Mouse (Mus musculus) ovary, postnatal 36 days (tissue): ENCODE measurements around the gene Rcc1l.
A peak's percentile ranks its signal among the peaks of the same experiment; 100 is the strongest.

ENCODE experiments used
- DNase-seq: peaks from one replicate; pipeline ENCODE4 v3.0.0; 2022; ENCODE audit warnings: low spot score, mixed read lengths

Gene Rcc1l

GRCm38 (mm10) chr5:134176169-134176881, at the start of gene Rcc1l:
TSS of gene Rcc1l (minus strand) at chr5:134176774.
- peak; percentile 79 for DNase-seq

GRCm38 (mm10) chr5:134225110-134225901, 48.7 kb upstream of the Rcc1l start:
- no peak for DNase-seq

- DNase-seq = no peak
Measured at GRCm38 (mm10) chr5:134221708-134222150, 45.2 kb upstream of the Rcc1l start.

- no peak for DNase-seq
Measured at GRCm38 (mm10) chr5:134221278-134221677, 44.7 kb upstream of the Rcc1l start.

GRCm38 (mm10) chr5:134217900-134218299, 41.3 kb upstream of the Rcc1l start:
- DNase-seq = no peak

- DNase-seq = no peak
Measured at GRCm38 (mm10) chr5:134214021-134214806, 37.6 kb upstream of the Rcc1l start.

GRCm38 (mm10) chr5:134209931-134210554, 33.5 kb upstream of the Rcc1l start:
- DNase-seq = no peak

- no peak for DNase-seq
Measured at GRCm38 (mm10) chr5:134206721-134207120, 30.1 kb upstream of the Rcc1l start.

GRCm38 (mm10) chr5:134193664-134194063, 17.1 kb upstream of the Rcc1l start:
- DNase-seq = no peak

GRCm38 (mm10) chr5:134188571-134188970, 12.0 kb upstream of the Rcc1l start:
- DNase-seq = no peak

GRCm38 (mm10) chr5:134186961-134187731, 10.6 kb upstream of the Rcc1l start:
- DNase-seq = peak; percentile 43

- no peak for DNase-seq
Measured at GRCm38 (mm10) chr5:134186059-134186458, 9.5 kb upstream of the Rcc1l start.

- DNase-seq = peak; percentile 98
Measured at GRCm38 (mm10) chr5:134183880-134184808, 7.6 kb upstream of the Rcc1l start, which contains the start of gene Gtf2ird2. TSS of gene Gtf2ird2 (plus strand) at chr5:134184019.

- DNase-seq = no peak
Measured at GRCm38 (mm10) chr5:134183162-134183561, 6.6 kb upstream of the Rcc1l start.

GRCm38 (mm10) chr5:134182735-134183134, 6.2 kb upstream of the Rcc1l start:
- no peak for DNase-seq

- DNase-seq = no peak
Measured at GRCm38 (mm10) chr5:134182172-134182571, 5.6 kb upstream of the Rcc1l start.

- peak; percentile 67 for DNase-seq
Measured at GRCm38 (mm10) chr5:134179871-134180270, 3.3 kb upstream of the Rcc1l start.

- no peak for DNase-seq
Measured at GRCm38 (mm10) chr5:134178536-134178935, 2.0 kb upstream of the Rcc1l start.

GRCm38 (mm10) chr5:134175696-134176095, 878 bp downstream of the Rcc1l start:
- DNase-seq = no peak

GRCm38 (mm10) chr5:134173206-134173605, 3.4 kb downstream of the Rcc1l start:
- DNase-seq = no peak
